Mouse (Mus musculus): ENCODE measurements around the gene Fcho2. TPM values are rescaled to one million over a fixed set of nuclear protein-coding genes. Genes with fewer than 3 reads are reported as not detected.
A peak's percentile ranks its signal among the peaks of the same experiment; 100 is the strongest.

The Fcho2 gene
- polyA plus RNA-seq, 1 experiment from 2014 or later: 38.6 TPM

GRCm38 (mm10) chr13:98795511-98795910, 19.7 kb downstream of the Fcho2 start:
- Histone ChIP-seq H3K4me1 (replicated peaks) (no peaks in the 10 kb centered on the region), H3K9ac (no peak overlapping the region), H3K27ac (no peak overlapping the region), H3K9me3 (no peaks in the 10 kb centered on the region), H3K36me3 (peaks cover 16% of the 10 kb centered on the region), H3K27me3 (replicated peaks) (no peaks in the 10 kb centered on the region), H3K4me3 (replicated peaks) (no peak overlapping the region), H3K4me2 (replicated peaks) (no peak overlapping the region)
- no peak for ATAC-seq
- WGBS: 98% methylated on average over 3 of the region's 3 CpGs

GRCm38 (mm10) chr13:98792864-98793263, 22.4 kb downstream of the Fcho2 start:
- no peak overlapping the region for H3K9ac ChIP-seq
- 95% methylated on average over 1 of the region's 1 CpGs for WGBS
- ATAC-seq: no peak
- H3K36me3 ChIP-seq: peaks cover 4% of the 10 kb centered on the region; the same call in 1 of the 2 replicates
- H3K4me3 ChIP-seq (replicated peaks): no peak overlapping the region
- H3K27ac ChIP-seq: no peak overlapping the region
- H3K27me3 ChIP-seq (replicated peaks): no peaks in the 10 kb centered on the region
- H3K4me2 ChIP-seq (replicated peaks): no peak overlapping the region
- H3K9me3 ChIP-seq: no peaks in the 10 kb centered on the region
- no peaks in the 10 kb centered on the region for H3K4me1 ChIP-seq (replicated peaks)

GRCm38 (mm10) chr13:98791693-98792092, 23.6 kb downstream of the Fcho2 start:
- Histone ChIP-seq H3K4me3 (replicated peaks) (no peak overlapping the region), H3K9ac (no peak overlapping the region), H3K27ac (no peak overlapping the region), H3K9me3 (no peaks in the 10 kb centered on the region), H3K4me1 (replicated peaks) (no peaks in the 10 kb centered on the region), H3K4me2 (replicated peaks) (no peak overlapping the region), H3K36me3 (peaks cover 3% of the 10 kb centered on the region; the same call in 1 of the 2 replicates), H3K27me3 (replicated peaks) (no peaks in the 10 kb centered on the region)
- no peak for ATAC-seq
- WGBS: 91% methylated on average over 1 of the region's 1 CpGs

- Histone ChIP-seq H3K9me3 (no peaks in the 10 kb centered on the region), H3K4me2 (replicated peaks) (no peak overlapping the region), H3K4me1 (replicated peaks) (no peaks in the 10 kb centered on the region), H3K27ac (no peak overlapping the region), H3K27me3 (replicated peaks) (no peaks in the 10 kb centered on the region), H3K9ac (no peak overlapping the region), H3K36me3 (no peaks in the 10 kb centered on the region), H3K4me3 (replicated peaks) (no peak overlapping the region)
- no peak for ATAC-seq
- 87% methylated on average over 5 of the region's 5 CpGs for WGBS
Measured at GRCm38 (mm10) chr13:98786970-98787685, 28.1 kb downstream of the Fcho2 start.

- no peak overlapping the region for H3K4me2 ChIP-seq (replicated peaks)
- ATAC-seq: no peak
- H3K27ac ChIP-seq: no peak overlapping the region
- no peaks in the 10 kb centered on the region for H3K9me3 ChIP-seq
- peaks cover 9% of the 10 kb centered on the region for H3K36me3 ChIP-seq
- no peaks in the 10 kb centered on the region for H3K4me1 ChIP-seq (replicated peaks)
- H3K27me3 ChIP-seq (replicated peaks): no peaks in the 10 kb centered on the region
- no peak overlapping the region for H3K4me3 ChIP-seq (replicated peaks)
- WGBS: 97% methylated on average over 3 of the region's 3 CpGs
- no peak overlapping the region for H3K9ac ChIP-seq
Measured at GRCm38 (mm10) chr13:98777959-98778358, 37.3 kb downstream of the Fcho2 start.

- no peaks in the 10 kb centered on the region for H3K27me3 ChIP-seq (replicated peaks)
- H3K36me3 ChIP-seq: 0 out of 2 replicates have a peak, but pooled peaks cover 3% of the 10 kb centered on the region
- H3K4me3 ChIP-seq (replicated peaks): no peak overlapping the region
- no peaks in the 10 kb centered on the region for H3K9me3 ChIP-seq
- 92% methylated on average over 2 of the region's 2 CpGs for WGBS
- H3K4me1 ChIP-seq (replicated peaks): no peaks in the 10 kb centered on the region
- H3K27ac ChIP-seq: no peak overlapping the region
- no peak overlapping the region for H3K9ac ChIP-seq
- H3K4me2 ChIP-seq (replicated peaks): no peak overlapping the region
- no peak for ATAC-seq
Measured at GRCm38 (mm10) chr13:98771484-98771883, 43.8 kb downstream of the Fcho2 start.

GRCm38 (mm10) chr13:98768329-98768728, 46.9 kb downstream of the Fcho2 start:
- ATAC-seq: 0 out of 2 replicates have a peak, but pooled peaks have one; percentile 56
- Histone ChIP-seq H3K27me3 (replicated peaks) (no peaks in the 10 kb centered on the region), H3K4me1 (replicated peaks) (no peaks in the 10 kb centered on the region), H3K4me3 (replicated peaks) (no peak overlapping the region), H3K9ac (no peak overlapping the region), H3K9me3 (no peaks in the 10 kb centered on the region), H3K36me3 (0 out of 2 replicates have a peak, but pooled peaks cover under 1% of the 10 kb centered on the region), H3K4me2 (replicated peaks) (no peak overlapping the region), H3K27ac (no peak overlapping the region)
- 45% methylated on average over 4 of the region's 4 CpGs for WGBS

- Histone ChIP-seq H3K36me3 (no peaks in the 10 kb centered on the region), H3K9ac (no peak overlapping the region), H3K4me1 (replicated peaks) (no peaks in the 10 kb centered on the region), H3K27me3 (replicated peaks) (no peaks in the 10 kb centered on the region), H3K4me2 (replicated peaks) (no peak overlapping the region), H3K4me3 (replicated peaks) (no peak overlapping the region), H3K9me3 (no peaks in the 10 kb centered on the region), H3K27ac (no peak overlapping the region)
- ATAC-seq: no peak
Measured at GRCm38 (mm10) chr13:98761771-98762170, 53.5 kb downstream of the Fcho2 start.

- WGBS: 71% methylated on average over 1 of the region's 1 CpGs
Measured at GRCm38 (mm10) chr13:98755886-98756285, 59.4 kb downstream of the Fcho2 start.

GRCm38 (mm10) chr13:98744679-98745078, 70.6 kb downstream of the Fcho2 start:
- WGBS: 49% methylated on average over 1 of the region's 1 CpGs
- no peaks in the 10 kb centered on the region for H3K27me3 ChIP-seq (replicated peaks)
- H3K27ac ChIP-seq: 0 out of 2 replicates have a peak overlapping the region, but pooled peaks have one; percentile 8
- H3K4me2 ChIP-seq (replicated peaks): no peak overlapping the region
- peak; percentile 92 for ATAC-seq
- H3K36me3 ChIP-seq: peaks cover 11% of the 10 kb centered on the region
- H3K4me3 ChIP-seq (replicated peaks): no peak overlapping the region
- H3K9me3 ChIP-seq: no peaks in the 10 kb centered on the region
- H3K4me1 ChIP-seq (replicated peaks): no peaks in the 10 kb centered on the region
- no peak overlapping the region for H3K9ac ChIP-seq

More at GRCm38 (mm10) chr13:98755886-98756285, 59.4 kb downstream of the Fcho2 start:
- Histone ChIP-seq H3K4me2 (replicated peaks) (no peak overlapping the region), H3K4me1 (replicated peaks) (no peaks in the 10 kb centered on the region), H3K27me3 (replicated peaks) (no peaks in the 10 kb centered on the region), H3K4me3 (replicated peaks) (no peak overlapping the region), H3K9me3 (no peaks in the 10 kb centered on the region), H3K27ac (no peak overlapping the region), H3K36me3 (peaks cover 2% of the 10 kb centered on the region; the same call in 1 of the 2 replicates), H3K9ac (no peak overlapping the region)
- ATAC-seq: no peak

GRCm38 (mm10) chr13:98743829-98744228, 71.4 kb downstream of the Fcho2 start:
- no peak overlapping the region for H3K27ac ChIP-seq
- peaks cover 11% of the 10 kb centered on the region for H3K36me3 ChIP-seq
- H3K4me1 ChIP-seq (replicated peaks): no peaks in the 10 kb centered on the region
- ATAC-seq: no peak
- H3K9ac ChIP-seq: no peak overlapping the region
- no peak overlapping the region for H3K4me2 ChIP-seq (replicated peaks)
- H3K4me3 ChIP-seq (replicated peaks): no peak overlapping the region
- no peaks in the 10 kb centered on the region for H3K9me3 ChIP-seq
- H3K27me3 ChIP-seq (replicated peaks): no peaks in the 10 kb centered on the region

- Histone ChIP-seq H3K4me1 (replicated peaks) (no peaks in the 10 kb centered on the region), H3K4me3 (replicated peaks) (no peak overlapping the region), H3K36me3 (peaks cover 11% of the 10 kb centered on the region), H3K27me3 (replicated peaks) (no peaks in the 10 kb centered on the region), H3K9me3 (no peaks in the 10 kb centered on the region), H3K9ac (no peak overlapping the region), H3K4me2 (replicated peaks) (no peak overlapping the region), H3K27ac (no peak overlapping the region)
- no peak for ATAC-seq
- WGBS: 91% methylated on average over 6 of the region's 6 CpGs
Measured at GRCm38 (mm10) chr13:98743214-98743613, 72.0 kb downstream of the Fcho2 start.

- Histone ChIP-seq H3K4me1 (replicated peaks) (no peaks in the 10 kb centered on the region), H3K27ac (no peak overlapping the region), H3K9me3 (no peaks in the 10 kb centered on the region), H3K4me2 (replicated peaks) (no peak overlapping the region), H3K9ac (no peak overlapping the region), H3K36me3 (peaks cover 6% of the 10 kb centered on the region), H3K27me3 (replicated peaks) (no peaks in the 10 kb centered on the region), H3K4me3 (replicated peaks) (no peak overlapping the region)
- WGBS: 87% methylated on average over 2 of the region's 2 CpGs
- no peak for ATAC-seq
Measured at GRCm38 (mm10) chr13:98738213-98738612, 77.0 kb downstream of the Fcho2 start.

Data from intestine, embryonic 15.5 days (tissue).